Mouse (Mus musculus) MEL-GATA-1-ER (cell line): ENCODE results near the gene Gm20683.

Experiments
- DNase-seq: peaks from one replicate; pipeline ENCODE4 v3.0.0-alpha.2; 2012; ENCODE audit warnings: low read depth; ENCODE audit errors: extremely low read depth

Gm20683 gene

DNA sequence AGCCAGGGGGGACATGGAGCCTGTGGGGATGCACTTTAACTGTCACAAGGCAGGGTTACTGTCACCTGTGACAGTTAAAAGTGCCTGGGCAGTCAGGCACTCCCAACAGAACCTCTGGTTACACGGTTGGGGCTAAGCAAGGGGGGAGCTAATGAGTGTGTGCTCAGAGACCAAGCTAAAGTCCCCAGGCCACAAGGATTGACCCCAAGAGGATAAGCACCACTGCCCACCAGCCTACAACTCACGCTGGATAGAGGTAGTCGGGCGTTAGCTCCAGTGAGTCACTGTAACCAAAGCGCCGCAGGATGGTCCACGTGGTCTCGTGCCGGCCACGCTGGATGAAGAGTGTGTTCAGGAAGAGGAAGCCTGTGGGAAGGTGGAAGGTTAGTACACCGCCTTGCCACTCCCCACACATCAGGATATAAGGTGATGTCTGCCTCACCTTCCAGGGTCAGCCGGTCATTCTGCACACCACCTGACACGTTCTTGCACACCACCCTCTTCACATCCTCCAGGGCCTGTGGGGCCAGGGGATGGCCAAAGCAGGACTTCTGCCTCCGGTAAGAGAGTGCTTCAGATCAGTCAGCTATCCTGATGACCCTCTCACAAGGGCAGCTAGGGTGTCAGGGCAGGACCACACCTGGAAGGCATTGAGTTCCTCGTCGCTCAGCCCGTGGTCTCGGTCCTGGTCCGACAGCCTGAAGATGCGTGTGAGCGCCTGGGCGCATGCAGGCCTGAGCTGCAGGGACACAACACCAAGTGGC, at the start of gene Gm20683:
TSS of gene Gm20683 (minus strand) at position 647 of the 764 bp plus-strand sequence.
- no peak for DNase-seq

- no peak for DNase-seq
These were observed 47.3 kb upstream of the Gm20683 start for GRCm38 (mm10) chr17:25888837-25889236.

DNA sequence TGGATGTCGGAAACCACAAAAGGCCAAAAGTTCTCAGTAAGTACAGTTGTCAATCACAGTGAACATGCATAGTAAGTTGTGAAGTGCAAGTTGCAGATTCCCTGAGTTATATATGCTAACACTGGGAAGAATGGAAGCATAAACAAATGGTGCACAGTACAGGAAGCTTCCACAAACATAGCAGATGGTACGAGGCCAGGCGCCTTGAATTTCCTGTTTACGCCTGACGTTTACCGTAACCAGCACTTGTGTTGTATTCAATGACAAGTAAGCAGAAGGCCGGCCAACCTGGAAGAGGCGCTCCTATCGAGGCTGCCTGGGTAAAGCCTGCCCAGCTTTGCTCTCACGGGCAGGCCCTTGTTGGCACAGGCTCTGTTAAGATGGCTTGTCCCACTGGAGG, 45.9 kb upstream of the Gm20683 start:
- no peak for DNase-seq

GRCm38 (mm10) chr17:25886806-25887205, 45.2 kb upstream of the Gm20683 start:
- DNase-seq, result no peak

DNA sequence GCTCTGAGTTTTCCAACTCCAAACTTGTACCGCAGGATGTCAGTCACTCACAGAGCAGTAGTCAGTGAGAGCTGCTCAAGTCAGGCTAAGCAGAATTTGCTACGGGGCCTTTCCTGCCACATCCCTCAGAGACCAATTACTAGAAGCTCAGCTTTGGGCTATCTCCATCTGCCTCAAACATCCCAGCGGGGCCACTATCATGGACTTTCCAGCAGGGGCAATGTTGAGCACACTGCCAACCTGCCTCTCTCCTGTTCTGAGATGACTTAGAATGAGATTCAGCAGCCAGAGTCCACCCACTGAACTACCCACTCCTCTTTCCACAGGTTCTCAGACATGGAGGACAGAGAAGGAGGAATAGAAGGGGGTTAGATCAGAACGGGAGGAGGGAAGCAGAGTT, 44.1 kb upstream of the Gm20683 start:
- DNase-seq, result no peak

DNA sequence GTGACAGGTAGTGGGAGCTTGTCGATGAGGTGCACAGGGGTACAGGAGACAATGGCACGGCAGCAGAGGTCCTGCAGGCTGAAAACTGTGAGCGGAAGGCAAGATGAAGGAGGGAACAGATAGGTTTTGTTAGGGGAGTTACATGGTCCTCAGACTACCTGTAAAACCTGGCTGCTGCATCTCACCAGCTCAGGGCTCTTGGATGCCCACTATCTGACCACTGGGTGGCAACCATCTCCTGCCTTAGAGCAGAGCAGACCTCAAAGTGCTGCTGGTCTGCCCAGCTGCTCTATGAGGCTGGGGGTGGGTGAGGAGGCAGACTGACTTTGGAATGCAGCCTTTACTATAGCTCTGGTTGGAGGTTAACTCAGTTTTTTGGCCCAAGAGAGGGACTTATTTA, 42.3 kb upstream of the Gm20683 start:
- DNase-seq, result no peak

GRCm38 (mm10) chr17:25883268-25883667, 41.7 kb upstream of the Gm20683 start:
- DNase-seq, result no peak

GRCm38 (mm10) chr17:25882306-25882705, 40.7 kb upstream of the Gm20683 start:
- no peak for DNase-seq

DNA sequence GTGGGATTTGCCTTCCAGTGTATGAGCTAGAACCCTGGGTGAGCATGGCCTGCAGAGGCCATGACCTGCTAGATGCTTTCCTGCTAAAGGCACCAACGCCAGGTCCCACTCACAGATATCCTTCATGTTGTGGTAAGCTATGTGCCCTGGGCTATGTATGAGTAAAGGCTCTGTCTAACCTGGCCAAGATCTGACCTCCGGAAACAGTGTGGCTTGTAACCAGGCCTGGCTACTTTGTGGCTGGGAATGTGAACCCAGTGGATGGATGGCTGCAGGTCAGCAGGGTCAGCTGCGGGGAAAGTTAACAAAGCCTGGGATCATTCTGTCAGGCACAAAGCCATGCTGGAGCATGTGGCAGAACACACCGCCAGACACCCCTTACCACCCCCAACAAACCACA, 40.1 kb upstream of the Gm20683 start:
- DNase-seq, result no peak

DNA sequence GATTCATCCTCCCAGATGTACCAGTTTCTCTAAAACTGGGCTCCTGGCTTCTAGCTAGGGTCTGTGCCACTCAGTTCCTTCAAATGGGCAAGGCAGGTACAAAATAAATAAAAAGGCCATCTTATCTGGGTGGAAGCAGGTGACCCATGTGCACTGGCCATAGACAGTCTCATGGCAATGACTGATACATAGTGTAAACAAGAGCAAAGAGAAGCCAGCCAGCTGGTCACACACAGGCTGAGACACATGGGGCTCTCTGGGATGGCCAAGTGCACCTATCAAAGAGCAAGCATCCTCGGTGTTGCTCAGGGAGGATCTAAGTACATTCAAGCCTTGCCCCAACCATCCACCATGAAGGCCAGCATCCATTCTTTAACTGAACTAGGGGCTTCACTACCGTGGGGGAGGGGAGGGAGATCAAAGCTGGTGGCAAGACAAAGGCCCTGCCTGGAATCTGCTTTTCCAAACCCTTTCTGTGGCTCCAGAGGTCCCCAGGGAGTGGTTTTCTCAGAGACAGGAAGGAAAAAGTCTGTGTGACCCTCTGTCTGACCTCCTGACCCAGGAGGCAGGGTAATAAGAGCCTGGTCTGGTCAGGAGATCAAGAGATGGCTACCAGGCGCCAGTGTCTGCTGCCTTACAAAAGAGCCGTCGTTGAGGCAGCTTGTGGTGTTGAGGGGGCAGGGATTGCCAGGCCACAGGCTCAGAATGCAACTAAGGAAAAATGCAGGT, 39.5 kb upstream of the Gm20683 start:
- DNase-seq, result no peak

GRCm38 (mm10) chr17:25880196-25880910, 38.8 kb upstream of the Gm20683 start, which contains the start of gene Wfikkn1:
TSS of gene Wfikkn1 (minus strand) at chr17:25880858.
- DNase-seq, result no peak

GRCm38 (mm10) chr17:25879750-25880149, 38.2 kb upstream of the Gm20683 start:
- no peak for DNase-seq

DNA sequence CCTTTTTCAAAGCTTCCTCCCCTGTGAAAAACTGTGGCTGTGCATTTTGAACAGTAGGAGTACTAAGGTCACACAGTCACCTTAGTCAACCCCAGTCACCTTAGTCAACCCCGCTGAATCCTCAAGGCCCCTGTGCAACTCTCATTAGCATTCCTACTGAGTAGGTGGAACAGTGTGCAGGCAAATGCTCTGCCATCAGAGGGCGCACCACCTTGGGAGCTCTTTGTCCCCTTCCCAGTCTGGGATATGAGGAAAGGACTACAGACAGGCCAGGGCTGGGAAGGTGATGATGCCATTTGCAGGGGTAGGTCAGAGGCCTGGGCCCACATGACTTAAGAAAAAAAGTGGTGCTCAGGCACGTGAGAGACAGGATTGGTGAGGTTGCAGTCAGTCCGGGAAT, 37.7 kb upstream of the Gm20683 start:
- DNase-seq, result no peak

DNA sequence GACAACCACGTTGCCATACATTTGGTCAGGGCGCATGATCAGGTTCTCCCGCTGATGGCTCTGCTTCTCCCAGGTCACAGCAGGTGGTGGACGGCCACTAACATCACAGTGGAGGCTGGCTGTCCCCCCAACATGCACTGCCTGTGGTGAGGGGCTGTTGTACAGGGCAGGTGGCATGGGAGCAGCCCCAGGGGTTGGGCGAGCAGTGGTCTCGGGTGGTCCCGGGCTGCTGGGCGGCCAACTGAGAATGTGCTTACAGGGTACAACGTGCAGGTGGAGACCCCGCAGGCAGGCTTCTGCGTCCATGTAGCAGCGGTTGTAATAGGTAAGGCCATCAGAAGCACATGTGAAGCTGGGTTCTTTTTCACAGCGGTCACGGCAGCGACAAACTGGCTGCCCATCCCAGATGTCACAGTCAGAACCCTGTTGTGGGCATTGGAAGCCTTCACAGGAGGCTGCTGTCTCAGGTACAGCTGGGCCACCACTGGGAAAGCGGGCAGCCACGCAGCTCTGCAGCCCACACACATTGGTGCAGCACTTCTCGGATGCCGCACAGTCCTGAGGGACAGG, 37.1 kb upstream of the Gm20683 start:
- DNase-seq, result no peak

- no peak for DNase-seq
These were observed 36.4 kb upstream of the Gm20683 start for GRCm38 (mm10) chr17:25877741-25878610.

GRCm38 (mm10) chr17:25877025-25877424, 35.5 kb upstream of the Gm20683 start:
- no peak for DNase-seq

- DNase-seq, result no peak
These were observed 34.9 kb upstream of the Gm20683 start for GRCm38 (mm10) chr17:25876347-25876915.

DNA sequence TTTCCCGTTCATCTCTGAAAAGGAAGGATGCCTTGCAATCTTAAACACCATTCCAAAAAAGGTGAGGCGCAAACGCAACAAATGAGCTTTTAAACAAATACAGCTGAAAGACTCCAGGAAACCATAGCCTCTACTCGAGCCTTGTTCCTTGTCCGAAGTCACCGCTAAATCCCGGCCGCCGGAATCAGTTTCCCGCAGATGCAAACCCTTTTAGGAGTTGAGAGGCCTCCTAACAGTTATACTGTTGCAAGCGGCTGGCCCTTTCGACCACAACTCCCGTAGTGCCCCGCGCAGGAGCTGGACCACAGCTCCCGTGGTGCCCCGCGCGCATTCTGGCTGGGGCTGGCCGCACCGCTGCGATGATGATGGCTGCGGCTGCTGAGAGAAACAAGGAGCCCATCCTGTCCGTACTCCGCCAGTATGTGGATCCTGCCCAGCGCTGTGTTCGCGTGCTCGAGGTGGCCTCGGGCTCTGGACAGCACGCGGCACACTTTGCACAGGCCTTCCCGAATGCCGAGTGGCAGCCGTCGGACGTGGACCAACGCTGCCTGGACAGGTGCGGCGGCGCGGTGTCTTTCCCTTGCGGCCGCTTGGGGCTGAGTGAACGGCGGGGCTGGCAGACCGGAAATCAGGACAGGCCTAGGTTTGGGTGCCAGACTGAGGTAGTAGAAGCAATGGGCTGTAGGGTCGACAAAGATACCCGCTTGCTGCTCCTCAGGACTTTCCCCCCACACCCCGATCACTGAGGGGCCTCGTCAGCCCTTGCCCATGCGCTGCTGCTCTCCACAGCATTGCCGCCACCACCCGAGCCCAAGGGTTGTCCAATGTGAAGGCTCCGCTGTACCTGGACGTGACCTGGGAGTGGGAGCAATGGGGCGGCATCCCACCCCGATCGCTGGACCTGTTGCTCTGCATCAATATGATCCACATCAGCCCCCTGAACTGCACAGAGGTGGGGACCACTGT, 33.9 kb upstream of the Gm20683 start:
- peak; percentile 71 for DNase-seq

GRCm38 (mm10) chr17:25874721-25875170, 33.2 kb upstream of the Gm20683 start, which contains the start of gene Mettl26:
TSS of gene Mettl26 (plus strand) at chr17:25875074.
- peak; percentile 77 for DNase-seq
